Mouse (Mus musculus): ENCODE data around the gene Slc38a1. TPM values are rescaled to one million over a fixed set of nuclear protein-coding genes. Genes with fewer than 3 reads are reported as not detected.

Slc38a1 gene
- 10 to 100 TPM; 55.8 to 63.4 TPM for polyA plus RNA-seq (2017; shearing (Covaris generic))

GRCm38 (mm10) chr15:96642436-96643405 is at the start of gene Slc38a1:
Gene Slc38a1, minus strand, starts transcription at chr15:96642913.
- ATAC-seq: peak; percentile 10

- ATAC-seq: no peak
These were observed 49.7 kb upstream of the Slc38a1 start for GRCm38 (mm10) chr15:96692401-96692800.

- no peak for ATAC-seq
These were observed 48.7 kb upstream of the Slc38a1 start for GRCm38 (mm10) chr15:96691381-96691780.

GRCm38 (mm10) chr15:96690829-96691228 is 48.1 kb upstream of the Slc38a1 start:
- no peak for ATAC-seq

- no peak for ATAC-seq
These were observed 47.2 kb upstream of the Slc38a1 start for GRCm38 (mm10) chr15:96689919-96690318.

- ATAC-seq: no peak
These were observed 46.1 kb upstream of the Slc38a1 start for GRCm38 (mm10) chr15:96688784-96689318.

GRCm38 (mm10) chr15:96688036-96688435 is 45.3 kb upstream of the Slc38a1 start:
- ATAC-seq: no peak

- no peak for ATAC-seq
These were observed 44.7 kb upstream of the Slc38a1 start for GRCm38 (mm10) chr15:96687366-96687765.

GRCm38 (mm10) chr15:96686201-96687159 is 43.8 kb upstream of the Slc38a1 start:
- ATAC-seq: no peak

GRCm38 (mm10) chr15:96685273-96685672 is 42.6 kb upstream of the Slc38a1 start:
- ATAC-seq: no peak

GRCm38 (mm10) chr15:96684132-96684830 is 41.6 kb upstream of the Slc38a1 start:
- ATAC-seq: peak; percentile 49

- ATAC-seq: no peak
These were observed 36.4 kb upstream of the Slc38a1 start for GRCm38 (mm10) chr15:96678871-96679773.

- ATAC-seq: no peak
These were observed 33.8 kb upstream of the Slc38a1 start for GRCm38 (mm10) chr15:96676518-96676917.

GRCm38 (mm10) chr15:96675744-96676143 is 33.0 kb upstream of the Slc38a1 start:
- no peak for ATAC-seq

- no peak for ATAC-seq
These were observed 32.3 kb upstream of the Slc38a1 start for GRCm38 (mm10) chr15:96675055-96675454.

- no peak for ATAC-seq
These were observed 31.4 kb upstream of the Slc38a1 start for GRCm38 (mm10) chr15:96674089-96674488.

GRCm38 (mm10) chr15:96669721-96670120 is 27.0 kb upstream of the Slc38a1 start:
- no peak for ATAC-seq

GRCm38 (mm10) chr15:96666663-96667062 is 23.9 kb upstream of the Slc38a1 start:
- ATAC-seq: peak; percentile 81

- ATAC-seq: peak; percentile 88
These were observed 23.2 kb upstream of the Slc38a1 start for GRCm38 (mm10) chr15:96665889-96666288.

- no peak for ATAC-seq
These were observed 18.0 kb upstream of the Slc38a1 start for GRCm38 (mm10) chr15:96660590-96661141.

- ATAC-seq: no peak
These were observed 15.5 kb upstream of the Slc38a1 start for GRCm38 (mm10) chr15:96658275-96658602.
